Mouse (Mus musculus) intestine, embryonic 15.5 days (tissue): ENCODE results near the gene Sez6l. TPM values are rescaled to one million over a fixed set of nuclear protein-coding genes. Genes with fewer than 3 reads are reported as not detected.

Experiments
- ATAC-seq: fragments of 200-750 bp; cut with Nextera tagmentation; 2 replicates; pipeline ENCODE4 v1.8.0; 2017; ENCODE audit warnings: moderate TSS enrichment, moderate library complexity
- H3K27ac ChIP-seq: fragments of 300-500 bp; sonication (generic); 2 replicates; pipeline ENCODE4 v1.5.1; 2015; ENCODE audit warnings: mild to moderate bottlenecking, inconsistent platforms
- H3K27me3 ChIP-seq: fragments of 300-500 bp; sonication (generic); replicated peaks from 2 replicates; pipeline ENCODE4 v1.6.1; 2015; ENCODE audit warnings: inconsistent platforms
- H3K36me3 ChIP-seq: fragments of 300-500 bp; sonication (generic); 2 replicates; pipeline ENCODE4 v1.6.1; 2015; ENCODE audit warnings: inconsistent platforms
- H3K4me1 ChIP-seq: fragments of 300-500 bp; sonication (generic); replicated peaks from 2 replicates; pipeline ENCODE4 v1.6.1; 2015; ENCODE audit warnings: inconsistent platforms
- H3K4me2 ChIP-seq: fragments of 300-500 bp; sonication (generic); replicated peaks from 2 replicates; pipeline ENCODE4 v1.6.1; 2015; ENCODE audit warnings: mild to moderate bottlenecking, inconsistent platforms
- H3K4me3 ChIP-seq: fragments of 300-500 bp; sonication (generic); replicated peaks from 2 replicates; pipeline ENCODE4 v1.5.1; 2015; ENCODE audit warnings: inconsistent platforms
- H3K9ac ChIP-seq: fragments of 300-500 bp; sonication (generic); 2 replicates; pipeline ENCODE4 v1.6.1; 2015; ENCODE audit warnings: inconsistent platforms
- H3K9me3 ChIP-seq: fragments of 300-500 bp; sonication (generic); 2 replicates; pipeline ENCODE4 v1.6.1; 2016; ENCODE audit warnings: inconsistent platforms
- WGBS: fragments of 180-500 bp; shearing (Covaris S2); methylation state at CpG from one replicate; pipeline ENCODE4 v1.1.7; 2015; 5-methylcytosine and 5-hydroxymethylcytosine counted together
- polyA plus RNA-seq: library from polyadenylated mRNA; unstranded; fragments of >200 nt; fragmentation: Nextera tagmentation; extraction: Ambion mirVana; gene quantifications from 2 replicates; pipeline ENCODE4 v1.2.1, GENCODE M21; 2015

Sez6l gene
- polyA plus RNA-seq, 1 experiment from 2014 or later, result 2.0 TPM

DNA sequence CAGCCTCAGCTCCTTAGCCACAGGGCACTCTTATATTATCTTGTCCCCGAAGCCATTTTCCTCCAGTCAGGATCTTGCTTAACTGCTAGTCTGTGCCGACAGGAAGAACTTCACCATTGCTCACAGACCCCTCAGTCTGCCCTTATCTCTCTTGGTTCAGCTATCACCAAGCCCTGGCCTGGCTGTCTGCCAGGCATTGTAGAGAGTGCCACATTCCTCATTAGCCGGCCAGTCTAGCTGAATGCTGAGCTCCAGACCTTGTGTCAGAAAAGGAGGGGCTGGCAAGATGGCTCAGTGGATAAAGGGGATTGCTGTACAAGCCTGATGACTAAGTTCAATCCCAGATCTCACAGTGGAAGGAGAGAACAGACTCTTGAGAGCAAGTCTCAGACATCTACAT lies 171.0 kb downstream of the Sez6l start:
- Histone ChIP-seq H3K36me3 (no peaks in the 10 kb centered on the region), H3K4me2 (no peak overlapping the region), H3K4me1 (no peaks in the 10 kb centered on the region), H3K9ac (no peak overlapping the region), H3K27me3 (no peaks in the 10 kb centered on the region), H3K27ac (no peak overlapping the region), H3K4me3 (no peak overlapping the region), H3K9me3 (no peaks in the 10 kb centered on the region)
- 62% methylated on average over 3 of the region's 3 CpGs for WGBS
- ATAC-seq, result no peak

DNA sequence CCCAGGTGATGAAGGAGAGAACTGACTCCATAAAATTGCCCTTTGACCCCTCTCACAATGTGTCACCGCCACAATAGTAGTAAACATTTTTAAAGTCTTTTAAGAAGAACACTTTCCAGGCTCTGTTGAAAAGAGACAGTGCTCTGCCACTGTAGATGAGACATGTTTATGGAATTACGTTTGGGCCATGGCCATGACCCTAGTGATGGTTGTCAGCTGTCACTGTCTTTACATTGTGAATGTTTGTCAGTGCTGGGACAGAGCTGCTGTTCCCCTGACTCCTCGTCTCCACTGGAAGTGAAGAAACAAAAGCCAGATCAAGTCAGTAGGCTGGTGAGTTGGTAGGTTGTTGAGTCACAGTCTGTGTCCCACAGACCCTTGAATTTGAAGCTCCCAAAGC lies 174.5 kb downstream of the Sez6l start:
- Histone ChIP-seq H3K4me1 (no peaks in the 10 kb centered on the region), H3K27me3 (no peaks in the 10 kb centered on the region), H3K4me2 (no peak overlapping the region), H3K4me3 (no peak overlapping the region), H3K9me3 (no peaks in the 10 kb centered on the region), H3K9ac (no peak overlapping the region), H3K36me3 (no peaks in the 10 kb centered on the region), H3K27ac (no peak overlapping the region)
- WGBS, result 39% methylated on average over 3 of the region's 3 CpGs
- no peak for ATAC-seq

DNA sequence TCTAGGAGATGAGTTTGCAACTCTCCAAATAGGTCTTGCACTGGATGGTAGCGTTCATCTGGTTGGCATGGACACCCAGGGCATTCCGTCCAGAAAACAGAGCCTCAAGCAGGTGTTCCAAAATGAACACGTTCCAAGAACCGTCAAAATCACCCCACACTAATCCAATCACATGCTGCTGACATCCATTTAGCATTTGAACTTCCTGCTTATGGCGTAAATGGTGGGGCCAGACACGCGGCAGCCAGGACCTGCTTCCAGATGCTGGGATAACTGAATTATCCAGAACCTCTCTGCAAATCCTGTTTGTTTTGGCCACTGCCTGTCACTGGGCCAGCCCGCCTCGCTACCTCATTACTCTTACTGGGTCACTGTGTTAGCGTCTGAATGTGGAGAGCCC lies 177.7 kb downstream of the Sez6l start:
- no peak overlapping the region for H3K4me2 ChIP-seq
- H3K36me3 ChIP-seq, result no peaks in the 10 kb centered on the region
- no peak overlapping the region for H3K27ac ChIP-seq
- no peaks in the 10 kb centered on the region for H3K9me3 ChIP-seq
- H3K4me3 ChIP-seq, result no peak overlapping the region
- H3K9ac ChIP-seq, result no peak overlapping the region
- H3K27me3 ChIP-seq, result peaks cover 6% of the 10 kb centered on the region; the same call in 1 of the 2 replicates
- WGBS, result 67% methylated on average over 10 of the region's 10 CpGs
- no peak for ATAC-seq
- H3K4me1 ChIP-seq, result peaks cover 6% of the 10 kb centered on the region; the same call in 1 of the 2 replicates

DNA sequence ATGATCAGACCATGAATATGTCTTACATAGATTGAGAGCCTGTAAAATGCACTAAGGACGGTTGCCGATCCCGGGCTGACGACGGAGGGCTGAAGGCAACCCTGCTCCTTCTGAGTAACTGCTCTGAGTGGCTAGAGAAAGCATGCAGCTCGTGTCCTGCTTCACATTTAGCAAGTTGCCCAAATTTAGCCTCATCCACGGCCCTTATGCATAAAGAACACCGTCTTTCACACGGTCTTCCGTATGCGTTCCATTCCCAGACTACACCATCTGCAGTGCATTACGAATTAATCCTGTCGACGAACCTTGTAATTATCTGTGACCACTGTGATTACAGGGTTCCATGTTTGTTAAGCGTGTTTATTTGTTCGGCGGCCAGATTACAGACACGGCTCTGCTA lies 180.9 kb downstream of the Sez6l start:
- H3K4me3 ChIP-seq, result no peak overlapping the region
- H3K9ac ChIP-seq, result no peak overlapping the region
- no peak for ATAC-seq
- H3K36me3 ChIP-seq, result no peaks in the 10 kb centered on the region
- H3K9me3 ChIP-seq, result no peaks in the 10 kb centered on the region
- no peak overlapping the region for H3K4me2 ChIP-seq
- peaks cover 8% of the 10 kb centered on the region; the same call in 1 of the 2 replicates for H3K4me1 ChIP-seq
- WGBS, result 77% methylated on average over 18 of the region's 18 CpGs
- peaks cover 24% of the 10 kb centered on the region for H3K27me3 ChIP-seq
- 0 out of 2 replicates have a peak overlapping the region, but pooled peaks have one; percentile 6 for H3K27ac ChIP-seq

DNA sequence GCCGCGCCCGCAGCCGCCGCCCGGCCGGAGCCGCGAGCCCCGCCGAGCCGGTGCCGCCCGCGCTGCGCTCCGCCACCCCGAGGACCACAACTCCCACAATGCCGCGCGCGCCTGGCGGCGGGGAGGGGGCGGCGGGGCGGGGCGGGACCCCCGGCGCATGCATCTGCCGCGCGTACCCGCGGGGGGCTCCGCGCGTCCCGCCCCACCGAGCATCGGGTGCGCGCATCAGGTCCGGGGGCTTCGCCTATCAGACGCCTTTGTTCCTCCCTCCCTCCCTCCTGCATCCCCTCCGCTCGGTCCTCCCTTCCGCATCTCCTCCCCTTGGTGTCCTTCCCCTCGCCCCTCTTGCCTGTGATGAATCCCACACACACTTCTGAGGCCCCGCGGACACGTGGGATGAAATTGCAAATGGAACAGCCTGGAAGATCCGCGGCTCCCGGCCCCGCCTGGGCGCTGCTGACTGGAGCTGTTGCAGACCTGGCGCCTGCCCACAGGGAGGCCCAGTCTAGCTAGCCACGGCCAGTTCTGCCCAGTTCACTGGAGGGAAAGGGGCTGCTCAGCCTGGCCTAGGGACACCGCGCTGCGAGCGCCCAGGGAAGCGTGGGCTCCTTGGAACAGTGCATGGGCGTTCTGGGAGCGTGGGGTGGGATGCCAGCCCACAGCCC lies 182.1 kb downstream of the Sez6l start, which contains the start of gene Asphd2:
Gene Asphd2, minus strand, starts transcription at position 88 of the 665 bp plus-strand sequence.
- WGBS, result 3% methylated on average over 29 of the region's 67 CpGs
- H3K36me3 ChIP-seq, result no peaks in the 10 kb centered on the region
- no peaks in the 10 kb centered on the region for H3K9me3 ChIP-seq
- H3K4me1 ChIP-seq, result peaks cover 8% of the 10 kb centered on the region; the same call in 1 of the 2 replicates
- peak; percentile 90 for ATAC-seq
- peak within 1 kb of the TSS; percentile 36 for H3K9ac ChIP-seq
- H3K27me3 ChIP-seq, result peaks cover 25% of the 10 kb centered on the region
- H3K4me2 ChIP-seq, result peak within 1 kb of the TSS; percentile 89
- peak within 1 kb of the TSS; percentile 60 for H3K4me3 ChIP-seq
- peak within 1 kb of the TSS; percentile 71 for H3K27ac ChIP-seq

DNA sequence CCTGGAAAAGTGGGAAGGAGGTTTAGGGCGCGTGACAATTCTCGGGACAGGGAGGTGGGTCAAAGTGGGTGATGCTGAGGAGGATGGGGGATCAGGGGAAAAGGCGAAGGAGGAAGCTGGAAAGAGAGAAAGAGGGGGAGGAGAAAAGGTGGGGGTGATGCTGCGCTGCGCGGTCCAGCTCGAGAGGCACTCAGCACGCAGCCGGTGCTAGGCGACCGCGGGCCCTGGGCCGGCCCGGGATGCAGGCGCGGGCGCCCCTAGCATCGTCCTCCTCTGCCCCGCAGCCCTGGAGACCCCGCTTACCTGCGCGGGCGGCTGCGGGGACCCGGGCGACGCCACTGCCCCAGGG lies 182.6 kb downstream of the Sez6l start:
- H3K36me3 ChIP-seq, result no peaks in the 10 kb centered on the region
- peak overlapping the region; percentile 89 for H3K4me2 ChIP-seq
- peaks cover 8% of the 10 kb centered on the region; the same call in 1 of the 2 replicates for H3K4me1 ChIP-seq
- peaks cover 25% of the 10 kb centered on the region for H3K27me3 ChIP-seq
- peak overlapping the region; percentile 36 for H3K9ac ChIP-seq
- no peaks in the 10 kb centered on the region for H3K9me3 ChIP-seq
- 2% methylated on average over 19 of the region's 28 CpGs for WGBS
- H3K4me3 ChIP-seq, result peak overlapping the region; percentile 60
- peak; percentile 80 for ATAC-seq
- H3K27ac ChIP-seq, result no peak overlapping the region

DNA sequence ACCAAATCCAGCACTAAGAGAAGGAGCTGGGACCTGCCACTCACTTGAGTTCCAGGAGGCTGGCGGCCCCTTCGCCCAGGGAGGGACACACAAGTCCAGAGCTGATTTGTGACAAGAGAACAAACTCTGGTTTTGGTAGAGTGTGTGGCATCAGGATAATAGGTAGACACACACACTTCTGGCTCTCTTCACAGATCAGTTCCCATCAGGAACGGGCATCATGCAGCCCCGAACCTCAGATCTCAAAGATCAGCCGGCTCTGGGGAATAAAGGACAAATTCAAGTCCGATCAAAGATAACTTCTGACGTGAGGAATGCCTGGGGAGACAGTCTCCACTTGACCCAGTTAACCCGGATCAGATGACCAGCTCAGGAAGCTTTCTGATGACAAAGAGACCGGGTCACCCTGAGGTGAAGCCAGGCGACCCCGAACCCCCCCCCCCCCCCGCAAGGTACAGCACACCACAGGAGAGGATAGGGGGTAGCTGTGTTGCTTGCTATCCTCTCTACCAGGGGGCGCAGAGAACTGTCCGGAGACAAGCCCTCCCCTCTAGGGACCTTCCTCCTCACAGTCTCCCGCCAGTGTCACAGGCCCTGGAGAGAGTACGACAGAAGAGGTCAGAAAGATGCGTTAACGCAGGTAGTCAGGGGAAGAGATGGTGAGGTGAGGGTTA lies 183.1 kb downstream of the Sez6l start:
- H3K4me1 ChIP-seq, result peaks cover 8% of the 10 kb centered on the region; the same call in 1 of the 2 replicates
- H3K9ac ChIP-seq, result no peak overlapping the region
- H3K27me3 ChIP-seq, result peaks cover 25% of the 10 kb centered on the region
- H3K36me3 ChIP-seq, result no peaks in the 10 kb centered on the region
- H3K27ac ChIP-seq, result no peak overlapping the region
- H3K9me3 ChIP-seq, result no peaks in the 10 kb centered on the region
- 10% methylated on average over 18 of the region's 18 CpGs for WGBS
- ATAC-seq, result no peak
- peak overlapping the region; percentile 60 for H3K4me3 ChIP-seq
- peak overlapping the region; percentile 89 for H3K4me2 ChIP-seq

DNA sequence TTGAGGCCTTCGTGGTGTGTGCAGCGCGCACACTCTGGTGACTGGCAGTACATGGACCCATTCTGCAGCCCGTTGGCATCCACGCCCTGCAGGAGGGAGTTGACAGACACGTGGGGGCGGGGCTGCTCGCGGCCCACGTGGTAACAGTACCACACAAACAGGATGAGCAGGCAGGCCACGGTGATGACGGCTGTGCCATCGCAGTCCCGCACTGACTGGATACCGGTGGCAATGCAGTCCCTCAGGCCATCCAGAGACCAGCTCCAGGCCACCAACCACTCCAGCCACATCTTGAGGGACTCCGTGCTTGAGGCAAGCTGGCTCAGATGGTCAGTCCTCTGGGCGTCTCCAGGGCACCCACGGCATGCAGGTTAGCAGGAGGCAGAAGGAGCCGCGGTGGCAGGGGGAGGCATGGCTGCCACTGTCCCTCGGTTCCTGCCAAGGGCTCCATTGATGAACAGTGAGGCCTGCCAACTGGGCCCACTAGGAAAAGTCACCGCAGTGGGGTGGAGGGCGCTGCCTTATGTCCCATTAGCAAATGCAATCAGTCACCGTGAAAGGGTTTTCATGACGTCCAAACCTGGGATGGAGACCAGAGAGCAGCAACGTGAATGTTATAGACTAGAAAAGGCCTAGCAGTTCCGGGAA lies 185.2 kb downstream of the Sez6l start:
- no peak overlapping the region for H3K4me3 ChIP-seq
- H3K27me3 ChIP-seq, result peaks cover 25% of the 10 kb centered on the region
- no peak overlapping the region for H3K27ac ChIP-seq
- no peak for ATAC-seq
- no peaks in the 10 kb centered on the region for H3K9me3 ChIP-seq
- H3K4me2 ChIP-seq, result no peak overlapping the region
- no peaks in the 10 kb centered on the region for H3K36me3 ChIP-seq
- H3K4me1 ChIP-seq, result peaks cover 8% of the 10 kb centered on the region; the same call in 1 of the 2 replicates
- WGBS, result 65% methylated on average over 27 of the region's 27 CpGs
- no peak overlapping the region for H3K9ac ChIP-seq

DNA sequence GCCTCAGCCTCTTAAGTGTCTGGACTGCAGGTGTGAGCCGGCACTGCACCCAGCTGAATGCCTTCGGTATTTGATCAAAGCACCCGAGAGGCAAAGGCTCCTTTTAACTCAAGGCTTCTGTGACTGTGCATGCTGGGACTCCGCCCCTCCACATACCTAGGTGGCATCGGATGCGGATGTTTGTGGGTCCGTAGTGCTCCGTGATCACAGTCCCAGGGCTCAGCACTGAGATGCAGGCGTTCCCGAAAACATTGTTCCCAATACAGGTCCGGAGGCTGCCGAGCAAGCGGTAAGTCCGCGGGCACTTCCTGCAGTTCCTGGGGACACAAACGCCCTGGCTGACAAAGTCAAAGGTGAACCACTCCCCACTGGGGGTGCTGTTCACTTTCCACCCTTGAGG lies 186.0 kb downstream of the Sez6l start:
- Histone ChIP-seq H3K4me2 (no peak overlapping the region), H3K27me3 (peaks cover 25% of the 10 kb centered on the region), H3K27ac (no peak overlapping the region), H3K4me3 (no peak overlapping the region), H3K9ac (no peak overlapping the region), H3K9me3 (no peaks in the 10 kb centered on the region), H3K4me1 (peaks cover 8% of the 10 kb centered on the region; the same call in 1 of the 2 replicates), H3K36me3 (no peaks in the 10 kb centered on the region)
- 56% methylated on average over 16 of the region's 16 CpGs for WGBS
- ATAC-seq, result no peak

DNA sequence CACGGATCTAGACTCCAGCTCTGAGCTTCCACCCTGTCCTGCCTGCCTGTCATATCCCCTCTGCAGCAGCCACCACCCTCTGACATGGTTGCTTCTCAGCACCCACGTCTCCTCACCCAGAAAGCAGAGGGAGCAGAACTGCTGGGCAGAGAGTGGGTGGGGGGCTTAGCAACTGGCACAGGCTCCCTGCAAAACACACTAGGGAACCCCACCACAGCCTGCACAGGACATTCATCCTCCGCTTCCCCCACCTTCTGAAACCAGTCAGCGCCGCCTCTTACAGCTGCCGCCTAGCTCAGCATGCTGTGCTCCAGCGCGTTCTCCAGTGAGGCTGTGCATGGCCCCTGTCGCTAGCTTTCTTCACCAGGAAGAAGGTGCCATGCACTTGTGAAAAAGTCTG lies 187.6 kb downstream of the Sez6l start:
- no peaks in the 10 kb centered on the region for H3K36me3 ChIP-seq
- H3K4me1 ChIP-seq, result peaks cover 2% of the 10 kb centered on the region; the same call in 1 of the 2 replicates
- no peaks in the 10 kb centered on the region for H3K9me3 ChIP-seq
- H3K27me3 ChIP-seq, result peaks cover 20% of the 10 kb centered on the region
- H3K9ac ChIP-seq, result no peak overlapping the region
- H3K4me3 ChIP-seq, result no peak overlapping the region
- 77% methylated on average over 9 of the region's 9 CpGs for WGBS
- ATAC-seq, result no peak
- H3K4me2 ChIP-seq, result no peak overlapping the region
- H3K27ac ChIP-seq, result no peak overlapping the region

DNA sequence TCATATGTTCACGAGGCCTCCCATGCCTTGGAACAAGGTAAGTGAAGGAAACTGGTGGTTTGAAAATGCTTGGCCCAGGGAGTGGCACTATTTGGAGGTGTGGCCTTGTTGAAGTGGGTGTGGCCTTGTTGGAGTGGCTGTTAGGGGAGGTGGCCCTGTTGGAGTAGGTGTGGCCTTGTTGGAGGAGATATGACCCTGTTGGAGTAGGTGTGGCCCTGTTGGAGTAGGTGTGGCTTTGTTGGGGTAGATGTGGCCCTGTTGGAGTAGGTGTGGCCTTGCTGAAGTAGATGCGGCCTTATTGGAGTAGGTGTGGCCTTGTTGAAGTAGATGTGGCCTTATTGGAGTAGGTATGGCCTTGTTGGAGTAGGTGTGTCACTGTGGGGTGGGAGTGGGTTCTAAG lies 191.0 kb downstream of the Sez6l start:
- Histone ChIP-seq H3K9me3 (no peaks in the 10 kb centered on the region), H3K4me1 (no peaks in the 10 kb centered on the region; the same call in 1 of the 2 replicates), H3K27me3 (0 out of 2 replicates have a peak, but pooled peaks cover under 1% of the 10 kb centered on the region), H3K4me3 (no peak overlapping the region), H3K9ac (no peak overlapping the region), H3K27ac (no peak overlapping the region), H3K36me3 (no peaks in the 10 kb centered on the region), H3K4me2 (no peak overlapping the region)
- 71% methylated on average over 2 of the region's 2 CpGs for WGBS
- ATAC-seq, result peak; percentile 69

DNA sequence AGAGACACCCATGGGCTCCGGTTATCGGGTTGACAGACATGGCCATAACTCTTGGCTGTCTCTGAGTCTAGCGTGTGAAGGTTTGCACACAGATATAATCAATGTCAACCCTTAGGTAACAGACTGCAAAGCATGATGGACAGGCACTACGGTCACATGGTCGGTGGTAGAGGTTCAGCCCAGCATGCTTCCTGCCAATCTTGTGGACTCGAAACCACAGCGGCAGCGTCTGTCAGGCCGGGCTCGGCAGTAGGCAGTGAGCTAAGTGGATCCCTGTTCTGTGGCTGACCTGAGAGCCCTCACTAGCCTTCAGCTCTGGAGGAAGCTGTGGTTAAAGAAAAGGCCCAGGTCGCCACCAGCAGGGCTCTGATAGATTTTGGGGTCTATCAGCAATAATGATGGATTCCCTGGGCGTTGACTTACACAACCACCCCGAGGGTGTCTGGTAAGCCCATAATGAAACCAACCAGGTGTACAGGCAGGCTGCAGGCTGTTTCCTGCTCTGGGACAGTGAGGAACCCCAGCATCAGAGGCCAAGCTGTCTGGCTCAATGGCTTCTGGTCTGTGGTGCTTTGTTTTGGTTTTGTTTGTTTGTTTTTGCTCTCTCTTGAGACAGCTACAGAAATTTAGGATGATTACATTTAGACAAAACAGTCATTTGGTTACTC lies 192.0 kb downstream of the Sez6l start:
- WGBS, result 88% methylated on average over 13 of the region's 13 CpGs
- H3K4me3 ChIP-seq, result no peak overlapping the region
- ATAC-seq, result no peak
- H3K9ac ChIP-seq, result no peak overlapping the region
- no peak overlapping the region for H3K4me2 ChIP-seq
- H3K9me3 ChIP-seq, result no peaks in the 10 kb centered on the region
- no peaks in the 10 kb centered on the region for H3K36me3 ChIP-seq
- no peak overlapping the region for H3K27ac ChIP-seq
- H3K4me1 ChIP-seq, result no peaks in the 10 kb centered on the region; the same call in 1 of the 2 replicates
- no peaks in the 10 kb centered on the region for H3K27me3 ChIP-seq
